ENCODE assay signal across 29 mouse cellular contexts in the genomic region with DNA sequence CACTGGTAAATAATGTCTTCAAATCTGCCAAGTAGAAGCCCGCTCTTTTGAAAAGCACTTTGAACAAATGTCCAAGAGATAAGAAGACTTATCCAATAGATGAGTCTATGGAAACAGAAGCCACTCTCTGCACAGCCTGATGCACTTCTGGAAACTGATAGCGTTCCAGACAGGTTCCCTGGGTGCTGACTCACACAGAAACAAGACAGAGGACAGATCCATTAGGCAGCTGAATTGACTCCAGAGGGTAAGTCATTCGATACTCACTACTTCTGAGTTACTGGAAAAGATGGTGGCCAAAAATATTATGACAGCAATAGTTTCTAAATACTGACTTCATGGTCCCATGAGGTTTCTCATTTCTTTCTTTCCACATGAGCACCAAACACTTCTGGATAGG. TPM values are rescaled to one million over a fixed set of nuclear protein-coding genes. Genes with fewer than 3 reads are reported as not detected.
DNase-seq lines count a peak whose midpoint lies in the region; ATAC-seq and TF ChIP-seq lines count a peak whose summit lies in the region.
"Had no signal": no experiment of that assay in that cellular context is flagged by ENCODE, and none has a peak within 500 bp of the region (broad histone marks: within the 10 kb centered on the region; RNA-seq: fewer than 3 reads in every experiment).

No protein-coding gene starts in this region.

- no peaks in the 10 kb centered on the region for H3K27me3 ChIP-seq in C2C12 (ENCODE audit: control insufficient read depth, insufficient read depth, insufficient read length)
- H3K27me3 ChIP-seq: embryonic facial prominence, embryonic 15.5 days; heart, embryonic 12.5 days; hindbrain, embryonic 15.5 days; kidney, embryonic 15.5 days had no signal

- no peak overlapping the region for H3ac ChIP-seq in C2C12 (ENCODE audit: control insufficient read depth, insufficient read length, low read depth)

- no peaks in the 10 kb centered on the region for H3K36me3 ChIP-seq in C2C12 (ENCODE audit: control insufficient read depth, insufficient read depth)
- H3K36me3 ChIP-seq: embryonic facial prominence, embryonic 15.5 days; forebrain, embryonic 10.5 days; G1E; heart, embryonic 12.5 days; hindbrain, embryonic 15.5 days; kidney, embryonic 15.5 days had no signal

- no peaks in the 10 kb centered on the region for H3K79me2 ChIP-seq in C2C12 (ENCODE audit: control insufficient read depth, insufficient read depth)

- H3K79me3 ChIP-seq in C2C12 (ENCODE audit: low read depth): no peaks in the 10 kb centered on the region

- ATAC-seq in frontal cortex, adult (ENCODE audit: low TSS enrichment): no peak
- ATAC-seq: CD4-positive, CD25-positive, alpha-beta regulatory T cell, adult 4 months; forebrain, embryonic 14.5 days; intestine, embryonic 16.5 days had no signal

- H3K4me3 ChIP-seq in C2C12 (ENCODE audit: insufficient read depth, poor library complexity, severe bottlenecking): no peak overlapping the region
- H3K4me3 ChIP-seq: embryonic facial prominence, embryonic 15.5 days; erythroblast, embryonic 14.5 days; forebrain, embryonic 10.5 days; heart, adult 2 months; heart, embryonic 12.5 days; hindbrain, embryonic 15.5 days; kidney, embryonic 15.5 days had no signal

- peak; percentile 19 for DNase-seq in adrenal gland, postnatal 10 days
- no peak for DNase-seq in adrenal gland, postnatal 25 days
- peak; percentile 13 to 34 for DNase-seq in gastrocnemius, adult 8-10 months (ENCODE audit: low spot score in 2 of 2)
- DNase-seq in gastrocnemius, postnatal 4 days (ENCODE audit: low spot score in 2 of 2): no peak
- DNase-seq in skeletal muscle tissue, adult 2 months (ENCODE audit: low read depth, low spot score): peak; percentile 54
- DNase-seq: cerebellum, adult 11 months; cerebellum, adult 8-10 months; cerebellum, postnatal 14 days; embryo, embryonic 11 days; heart, adult 2 months; heart, postnatal 36 days; kidney, adult 2 months had no signal

- TF ChIP-seq CTCF in C2C12 (IDR thresholded peaks at IDR 0.05; ENCODE audit: control insufficient read depth, insufficient read depth, insufficient read length): no peak

TF ChIP-seq in C2C12, 6 proteins besides CTCF, POLR2A, EP300 and RAD21:
- no peak for TF ChIP-seq USF1 (IDR thresholded peaks at IDR 0.05; ENCODE audit: low read depth)
- TF ChIP-seq MYOG (IDR thresholded peaks at IDR 0.05; ENCODE audit: control insufficient read depth, extremely low read depth, insufficient read length): no peak
- TF ChIP-seq FOSL1 (IDR thresholded peaks at IDR 0.05; ENCODE audit: insufficient read depth, low read length, poor library complexity, severe bottlenecking): no peak
- no peak for TF ChIP-seq CEBPB (IDR thresholded peaks at IDR 0.05; ENCODE audit: low read depth)
- TF ChIP-seq MYOD1 (IDR thresholded peaks at IDR 0.05; ENCODE audit: control insufficient read depth, insufficient read length, low read depth): peak; percentile 13

RNA-seq across cellular contexts. Expression of gene Serpinb1a, which starts 9.8 kb away (rescaled TPM):
- 10 to 100 TPM; 43.8 to 67.3 TPM for total RNA-seq in adrenal gland, postnatal 10 days (2021)
- 103 and 180 TPM in 2 replicates for total RNA-seq in adrenal gland, postnatal 25 days (2021)
- total RNA-seq in gastrocnemius, adult 8-10 months (2022): 1 to 10 TPM; 1.7 to 3.9 (median 3.1) TPM
- total RNA-seq in gastrocnemius, postnatal 4 days (2021): 10 to 100 TPM; 30.5 to 49.2 TPM
- 5.7 TPM for polyA plus RNA-seq in C2C12 (2012; fragmentation: generic; extraction: Trizol)
- polyA plus RNA-seq: erythroblast, embryonic 14.5 days; G1E; hindbrain, embryonic 11.5 days had no signal

RNA-seq across cellular contexts. Expression of gene Serpinb1c, which starts 37.2 kb away (rescaled TPM):
- total RNA-seq in adrenal gland, postnatal 10 days (2021): under 1 TPM in 1 of 2 experiments, not detected in 1; 0.42 TPM
- not detected in 2 replicates for total RNA-seq in adrenal gland, postnatal 25 days (2021)
- total RNA-seq in gastrocnemius, adult 8-10 months (2022): 1 to 10 TPM; 1.2 to 3.9 (median 2.1) TPM
- 1 to 10 TPM in 1 of 2 experiments, under 1 TPM in 1; 0.29 to 1.1 TPM for total RNA-seq in gastrocnemius, postnatal 4 days (2021)
- polyA plus RNA-seq in C2C12 (2012; fragmentation: generic; extraction: Trizol): 0.04 TPM
- total RNA-seq: common myeloid progenitor, adult 5-6 weeks; G1E had no signal
- polyA plus RNA-seq: brain, embryonic 14.5 days; CD4-positive, CD25-positive, alpha-beta regulatory T cell, adult 4 months; embryonic facial prominence, embryonic 11.5 days; embryonic facial prominence, embryonic 15.5 days; erythroblast, embryonic 14.5 days; forebrain, embryonic 10.5 days; forebrain, embryonic 14.5 days; G1E; heart, adult 2 months; hindbrain, embryonic 11.5 days; hindbrain, embryonic 15.5 days; intestine, embryonic 16.5 days; kidney, embryonic 15.5 days had no signal

RNA-seq across cellular contexts. Expression of gene D930007J09Rik, which starts 58.2 kb away (rescaled TPM):
- total RNA-seq in adrenal gland, postnatal 10 days (2021): not detected
- not detected in 2 replicates for total RNA-seq in adrenal gland, postnatal 25 days (2021)
- total RNA-seq in gastrocnemius, adult 8-10 months (2022): not detected
- under 1 TPM in 1 of 2 experiments, not detected in 1; 0.83 TPM for total RNA-seq in gastrocnemius, postnatal 4 days (2021)
- polyA plus RNA-seq in C2C12 (2012; fragmentation: generic; extraction: Trizol): not detected
- total RNA-seq: common myeloid progenitor, adult 5-6 weeks; G1E; heart, adult 2 months; heart, postnatal 36 days had no signal
- polyA plus RNA-seq: CD4-positive, CD25-positive, alpha-beta regulatory T cell, adult 4 months; embryonic facial prominence, embryonic 11.5 days; embryonic facial prominence, embryonic 15.5 days; erythroblast, embryonic 14.5 days; forebrain, embryonic 10.5 days; forebrain, embryonic 14.5 days; G1E; heart, adult 2 months; heart, embryonic 12.5 days; heart, embryonic 16.5 days; hindbrain, embryonic 11.5 days; hindbrain, embryonic 15.5 days; intestine, embryonic 16.5 days; kidney, adult 2 months; kidney, embryonic 15.5 days had no signal

RNA-seq across cellular contexts. Expression of gene Wrnip1, which starts 59.0 kb away (rescaled TPM):
- 10 to 100 TPM; 36.3 to 39.9 TPM for total RNA-seq in adrenal gland, postnatal 10 days (2021)
- total RNA-seq in adrenal gland, postnatal 25 days (2021): 44.7 and 70.5 TPM in 2 replicates
- 1 to 10 TPM; 4.2 to 7.9 (median 6.0) TPM for total RNA-seq in gastrocnemius, adult 8-10 months (2022)
- 10 to 100 TPM; 24.8 to 26.7 TPM for total RNA-seq in gastrocnemius, postnatal 4 days (2021)
- polyA plus RNA-seq in C2C12 (2012; fragmentation: generic; extraction: Trizol): 42.1 TPM

Comparison
In these comparisons a context has a peak if more than half of its experiments do, and no peak if none do; other contexts are left out.
1. DNase-seq: peak in adrenal gland, postnatal 10 days (single experiment), gastrocnemius, adult 8-10 months (2 of 2) and skeletal muscle tissue, adult 2 months (single experiment); none in adrenal gland, postnatal 25 days (single experiment) and gastrocnemius, postnatal 4 days (0 of 2).
2. RNA of gene Serpinb1a, which starts 9.8 kb away (total RNA-seq): 103 to 180 TPM in adrenal gland, postnatal 25 days, 43.8 to 67.3 TPM in adrenal gland, postnatal 10 days and 30.5 to 49.2 TPM in gastrocnemius, postnatal 4 days; 1.7 to 3.9 TPM in gastrocnemius, adult 8-10 months; every median in the first group is over 4 times any median in the second.